Mouse (Mus musculus): ENCODE data around the gene Krt82.
"Not testable (repeated sequence)": the region's sequence is repeated elsewhere in the genome, so short reads cannot be mapped to it uniquely, and the experiment has no call there.

GRCm38 (mm10) chr15:101517161-101517560 is 33.3 kb downstream of the Krt82 start, which contains the start of gene Gm49425:
- not testable (repeated sequence) for TF ChIP-seq GATA1, TAL1 (IDR thresholded peaks at IDR 0.05; ENCODE audit: low read length)

Data from erythroblast, embryonic 14.5 days (primary cell).